Mouse (Mus musculus) bone marrow, adult 2 months (tissue): ENCODE data around the gene Adamts16. TPM values are rescaled to one million over a fixed set of nuclear protein-coding genes. Genes with fewer than 3 reads are reported as not detected.

Source experiments
- H3K27ac ChIP-seq: fragments of 200-500 bp; 2 replicates; pipeline ENCODE4 v1.5.1; 2012; ENCODE audit warnings: low read depth, mild to moderate bottlenecking, control low read depth, inconsistent platforms, low read length; ENCODE audit not compliant: control insufficient read depth, poor library complexity, insufficient read depth
- H3K4me1 ChIP-seq: fragments of 200-500 bp; 2 replicates; pipeline ENCODE4 v1.6.1; 2011; ENCODE audit warnings: low read length; ENCODE audit not compliant: control insufficient read depth, insufficient read depth
- H3K4me3 ChIP-seq: fragments of 200-500 bp; replicated peaks from 2 replicates; pipeline ENCODE3; 2011; ENCODE audit warnings: mild to moderate bottlenecking, low read depth, low read length, control low read depth; ENCODE audit not compliant: control insufficient read depth
- CTCF ChIP-seq: fragments of 200-500 bp; IDR thresholded peaks from 2 replicates; pipeline ENCODE4 v1.5.1; 2011; ENCODE audit warnings: low read length, control low read depth; ENCODE audit not compliant: control insufficient read depth, insufficient read depth
- POLR2A ChIP-seq: fragments of 200-500 bp; IDR thresholded peaks from 2 replicates; pipeline ENCODE4 v1.6.1; 2011; ENCODE audit warnings: low read depth, mild to moderate bottlenecking, control low read depth, low read length, borderline replicate concordance; ENCODE audit not compliant: control insufficient read depth
- WGBS: fragments of 180-500 bp; shearing (Covaris S2); methylation state at CpG from one replicate; pipeline ENCODE4 v1.1.7; 2018; 5-methylcytosine and 5-hydroxymethylcytosine counted together
- polyA plus RNA-seq: library from polyadenylated mRNA; stranded (reverse); fragments of >200 nt; gene quantifications from 2 replicates; pipeline ENCODE4 v1.2.4, GENCODE M21; 2011; ENCODE audit warnings: low replicate concordance; ENCODE audit not compliant: missing spikeins, insufficient read depth, insufficient read length

Adamts16 gene
- polyA plus RNA-seq, 1 experiment = not detected

GRCm38 (mm10) chr13:70818982-70819381 is 22.6 kb downstream of the Adamts16 start:
- Histone ChIP-seq H3K4me3 (no peak overlapping the region), H3K27ac (no peak overlapping the region), H3K4me1 (no peaks in the 10 kb centered on the region)
- WGBS = 73% methylated on average over 5 of the region's 5 CpGs
- TF ChIP-seq POLR2A (no peak), CTCF (no peak)

- whole genome bisulfite sequencing = 8% methylated on average over 3 of the region's 3 CpGs
- Histone ChIP-seq H3K4me1 (no peaks in the 10 kb centered on the region), H3K4me3 (no peak overlapping the region), H3K27ac (no peak overlapping the region)
- no peak for TF ChIP-seq POLR2A
- TF ChIP-seq CTCF = no peak
Observed at GRCm38 (mm10) chr13:70814423-70814822, 27.2 kb downstream of the Adamts16 start.

GRCm38 (mm10) chr13:70805506-70805905 is 36.1 kb downstream of the Adamts16 start:
- Histone ChIP-seq H3K4me3 (no peak overlapping the region), H3K27ac (no peak overlapping the region), H3K4me1 (no peaks in the 10 kb centered on the region)
- no peak for TF ChIP-seq CTCF
- no peak for TF ChIP-seq POLR2A
- WGBS = 76% methylated on average over 3 of the region's 3 CpGs

GRCm38 (mm10) chr13:70802849-70803248 is 38.8 kb downstream of the Adamts16 start:
- H3K27ac ChIP-seq = no peak overlapping the region
- TF ChIP-seq POLR2A (no peak), CTCF (no peak)
- WGBS = 59% methylated on average over 1 of the region's 1 CpGs
- no peaks in the 10 kb centered on the region for H3K4me1 ChIP-seq
- H3K4me3 ChIP-seq = no peak overlapping the region

GRCm38 (mm10) chr13:70799322-70799721 is 42.3 kb downstream of the Adamts16 start:
- Histone ChIP-seq H3K4me1 (no peaks in the 10 kb centered on the region), H3K4me3 (no peak overlapping the region), H3K27ac (no peak overlapping the region)
- TF ChIP-seq POLR2A = no peak
- TF ChIP-seq CTCF = no peak
- WGBS = 70% methylated on average over 3 of the region's 3 CpGs

GRCm38 (mm10) chr13:70798396-70798795 is 43.2 kb downstream of the Adamts16 start:
- WGBS = 67% methylated on average over 5 of the region's 5 CpGs
- no peaks in the 10 kb centered on the region for H3K4me1 ChIP-seq
- no peak overlapping the region for H3K27ac ChIP-seq
- TF ChIP-seq CTCF (no peak), POLR2A (no peak)
- no peak overlapping the region for H3K4me3 ChIP-seq

GRCm38 (mm10) chr13:70794074-70794572 is 47.5 kb downstream of the Adamts16 start:
- no peak for TF ChIP-seq CTCF
- no peak for TF ChIP-seq POLR2A
- H3K4me1 ChIP-seq = no peaks in the 10 kb centered on the region
- no peak overlapping the region for H3K27ac ChIP-seq
- WGBS = 74% methylated on average over 8 of the region's 8 CpGs
- H3K4me3 ChIP-seq = no peak overlapping the region

GRCm38 (mm10) chr13:70793660-70794059 is 48.0 kb downstream of the Adamts16 start:
- WGBS = 73% methylated on average over 4 of the region's 4 CpGs
- Histone ChIP-seq H3K27ac (no peak overlapping the region), H3K4me3 (no peak overlapping the region), H3K4me1 (no peaks in the 10 kb centered on the region)
- TF ChIP-seq CTCF (no peak), POLR2A (no peak)

- Histone ChIP-seq H3K4me3 (no peak overlapping the region), H3K4me1 (no peaks in the 10 kb centered on the region), H3K27ac (no peak overlapping the region)
- 80% methylated on average over 7 of the region's 7 CpGs for WGBS
- TF ChIP-seq POLR2A = no peak
- no peak for TF ChIP-seq CTCF
Observed at GRCm38 (mm10) chr13:70792950-70793349, 48.7 kb downstream of the Adamts16 start.
